25 mouse cellular contexts compared by ENCODE assay signal in genomic region chrX:142677193-142677592, GRCm38 (mm10).
"Had no signal": no experiment of that assay in that cellular context is flagged by ENCODE, and none has a peak within 500 bp of the region (broad histone marks: within the 10 kb centered on the region; RNA-seq: fewer than 3 reads in every experiment).

No protein-coding gene starts in this region.

- H3K9me3 ChIP-seq: heart, embryonic 13.5 days; heart, embryonic 15.5 days; hindbrain, embryonic 13.5 days; hindbrain, embryonic 15.5 days; intestine, embryonic 15.5 days; limb, embryonic 13.5 days; limb, embryonic 15.5 days; liver, embryonic 15.5 days had no signal

- H3K4me2 ChIP-seq: heart, embryonic 11.5 days; heart, embryonic 13.5 days; heart, embryonic 15.5 days; hindbrain, embryonic 13.5 days; hindbrain, embryonic 15.5 days; intestine, embryonic 15.5 days; limb, embryonic 13.5 days; limb, embryonic 15.5 days; liver, embryonic 15.5 days had no signal

- ATAC-seq: inflammation-experienced regulatory T-cells, adult 6 months; intestine, embryonic 15.5 days; intestine, postnatal 0 days had no signal

- H3K4me3 ChIP-seq: heart, adult 2 months; heart, embryonic 13.5 days; heart, embryonic 15.5 days; hindbrain, embryonic 13.5 days; hindbrain, embryonic 15.5 days; intestine, embryonic 15.5 days; layer of hippocampus, adult 2 months; limb, embryonic 13.5 days; limb, embryonic 15.5 days; liver, embryonic 15.5 days had no signal

- H3K27ac ChIP-seq: heart, adult 2 months; heart, embryonic 13.5 days; heart, embryonic 15.5 days; hindbrain, embryonic 13.5 days; hindbrain, embryonic 15.5 days; intestine, embryonic 15.5 days; layer of hippocampus, adult 2 months; limb, embryonic 13.5 days; limb, embryonic 15.5 days had no signal

- H3K9ac ChIP-seq: heart, embryonic 13.5 days; heart, embryonic 15.5 days; hindbrain, embryonic 13.5 days; hindbrain, embryonic 15.5 days; intestine, embryonic 15.5 days; limb, embryonic 13.5 days; limb, embryonic 15.5 days; liver, embryonic 15.5 days had no signal

- H3K36me3 ChIP-seq: heart, embryonic 13.5 days; heart, embryonic 15.5 days; hindbrain, embryonic 13.5 days; hindbrain, embryonic 15.5 days; intestine, embryonic 15.5 days; limb, embryonic 13.5 days; limb, embryonic 15.5 days; liver, embryonic 15.5 days had no signal

- H3K27me3 ChIP-seq: heart, embryonic 13.5 days; heart, embryonic 15.5 days; intestine, embryonic 15.5 days; liver, embryonic 15.5 days had no signal

- DNase-seq: gastrocnemius, postnatal 14 days; gastrocnemius, postnatal 36 days; heart, adult 2 months; heart, postnatal 14 days; heart, postnatal 36 days; kidney, adult 18-20 months; kidney, adult 8-10 months; kidney, postnatal 10 days; kidney, postnatal 25 days; kidney, postnatal 4 days; layer of hippocampus, adult 9-11 months; layer of hippocampus, postnatal 36 days; left cerebral cortex, postnatal 4 days had no signal

- H3K4me1 ChIP-seq: heart, embryonic 15.5 days; hindbrain, embryonic 13.5 days; hindbrain, embryonic 15.5 days; intestine, embryonic 15.5 days; limb, embryonic 13.5 days; limb, embryonic 15.5 days had no signal
